Mouse (Mus musculus) liver, embryonic 16.5 days (tissue): ENCODE data around the gene Gm3072. TPM values are rescaled to one million over a fixed set of nuclear protein-coding genes. Genes with fewer than 3 reads are reported as not detected.
"Not testable (repeated sequence)": the region's sequence is repeated elsewhere in the genome, so short reads cannot be mapped to it uniquely, and the experiment has no call there.

Experiments
- ATAC-seq: fragments of 200-750 bp; cut with Nextera tagmentation; 2 replicates; pipeline ENCODE4 v1.8.0; 2017; ENCODE audit warnings: low read depth, mild to moderate bottlenecking, moderate number of reproducible peaks, moderate library complexity
- H3K27ac ChIP-seq: fragments of 300-500 bp; sonication (generic); 2 replicates; pipeline ENCODE4 v1.5.1; 2014; ENCODE audit warnings: mild to moderate bottlenecking, low read length
- H3K27me3 ChIP-seq: fragments of 300-500 bp; sonication (generic); 2 replicates; pipeline ENCODE4 v1.6.1; 2014; ENCODE audit warnings: low read depth, low read length, mixed read lengths; ENCODE audit not compliant: control insufficient read depth, insufficient read depth
- H3K36me3 ChIP-seq: fragments of 300-500 bp; sonication (generic); 2 replicates; pipeline ENCODE4 v1.6.1; 2014; ENCODE audit warnings: mild to moderate bottlenecking; ENCODE audit not compliant: control insufficient read depth, insufficient read depth
- H3K4me1 ChIP-seq: fragments of 300-500 bp; sonication (generic); 2 replicates; pipeline ENCODE4 v1.6.1; 2014; ENCODE audit warnings: low read depth, low read length, mixed read lengths; ENCODE audit not compliant: control insufficient read depth
- H3K4me2 ChIP-seq: fragments of 300-500 bp; sonication (generic); 2 replicates; pipeline ENCODE4 v1.6.1; 2014; ENCODE audit warnings: low read depth, low read length, mixed read lengths
- H3K4me3 ChIP-seq: fragments of 300-500 bp; sonication (generic); 2 replicates; pipeline ENCODE4 v1.5.1; 2014; ENCODE audit warnings: low read depth, mild to moderate bottlenecking, low read length
- H3K9ac ChIP-seq: fragments of 300-500 bp; sonication (generic); 2 replicates; pipeline ENCODE4 v1.6.1; 2014; ENCODE audit warnings: low read depth, low read length
- H3K9me3 ChIP-seq: fragments of 300-500 bp; sonication (generic); replicated peaks from 2 replicates; pipeline ENCODE4 v1.6.1; 2016; ENCODE audit warnings: low read length; ENCODE audit not compliant: control insufficient read depth
- WGBS: fragments of 180-500 bp; shearing (Covaris S2); extraction: QIAGEN DNeasy Blood & Tissue Kit; methylation state at CpG from one replicate; pipeline ENCODE4 v1.1.7; 2014; ENCODE audit not compliant: insufficient replicate concordance; 5-methylcytosine and 5-hydroxymethylcytosine counted together
- polyA plus RNA-seq: library from polyadenylated mRNA; unstranded; fragments of >200 nt; fragmentation: Nextera tagmentation; extraction: Ambion mirVana; gene quantifications from 2 replicates; pipeline ENCODE4 v1.2.1, GENCODE M21; 2015

The Gm3072 gene
- polyA plus RNA-seq = not detected in 2 replicates

DNA sequence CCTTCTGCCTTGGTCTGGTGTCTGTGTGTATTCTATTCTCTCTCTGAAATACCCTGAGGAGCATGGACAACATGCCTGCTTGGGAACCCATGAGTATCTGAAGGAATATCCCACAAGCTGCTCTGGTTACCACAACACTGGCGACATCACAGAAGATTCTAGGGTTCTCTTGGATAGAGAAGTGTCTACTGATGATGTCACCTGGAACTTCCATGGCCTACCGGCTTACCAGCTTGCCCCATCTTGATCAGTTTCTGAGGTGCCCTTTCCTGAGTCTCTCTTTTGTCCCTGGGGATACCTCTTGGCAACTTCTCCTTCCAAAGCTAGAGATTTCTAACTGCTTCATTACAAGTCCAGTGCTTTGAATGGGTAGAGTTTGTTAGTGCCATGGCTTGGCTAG lies at the start of gene Gm3072:
Gene Gm3072 (minus strand): TSS at position 101 of the 400 bp plus-strand sequence.
- not testable (repeated sequence) for H3K9me3 ChIP-seq, H3K9ac ChIP-seq, H3K4me1 ChIP-seq, H3K4me3 ChIP-seq, H3K27me3 ChIP-seq, ATAC-seq, H3K27ac ChIP-seq, H3K4me2 ChIP-seq, H3K36me3 ChIP-seq
- WGBS = 20% methylated on average over 1 of the region's 2 CpGs

DNA sequence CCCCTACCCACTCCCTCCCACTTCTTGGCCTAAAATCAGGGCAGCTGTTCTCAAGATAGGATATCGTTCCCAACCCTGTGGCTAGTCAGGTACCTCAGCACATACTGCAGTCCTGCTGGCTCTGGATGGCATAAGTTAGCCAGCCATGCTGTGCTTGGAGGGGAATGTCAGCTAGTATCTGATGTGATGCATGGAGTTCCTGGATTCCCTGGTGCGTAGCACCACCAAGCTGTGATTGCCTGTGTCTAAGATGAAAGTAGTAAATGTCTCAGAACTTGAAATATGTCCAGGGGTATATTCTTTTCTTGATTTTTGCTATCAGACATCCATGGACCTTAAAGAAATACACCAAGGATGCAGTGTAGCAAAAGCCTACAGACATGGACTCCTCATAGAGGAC lies 23.8 kb upstream of the Gm3072 start:
- not testable (repeated sequence) for ATAC-seq, H3K27ac ChIP-seq, H3K36me3 ChIP-seq, H3K9me3 ChIP-seq, H3K4me1 ChIP-seq, H3K27me3 ChIP-seq, H3K4me2 ChIP-seq, H3K9ac ChIP-seq, H3K4me3 ChIP-seq
- WGBS = 76% methylated on average over 2 of the region's 2 CpGs

- H3K27ac ChIP-seq, H3K4me3 ChIP-seq, H3K9me3 ChIP-seq, ATAC-seq, H3K4me1 ChIP-seq, H3K27me3 ChIP-seq, H3K36me3 ChIP-seq, H3K9ac ChIP-seq, H3K4me2 ChIP-seq: not testable (repeated sequence)
- WGBS = no CpG with 5 or more reads among the region's 1 CpGs
Observed at GRCm38 (mm10) chr14:41646387-41646786, 22.0 kb upstream of the Gm3072 start, which contains the start of gene Gm3676. Gm3676 (minus strand) TSS chr14:41646487.

GRCm38 (mm10) chr14:41630144-41630543 lies 5.7 kb upstream of the Gm3072 start:
- WGBS = 82% methylated on average over 7 of the region's 11 CpGs
- not testable (repeated sequence) for H3K27ac ChIP-seq

GRCm38 (mm10) chr14:41622535-41622934 lies 1.9 kb downstream of the Gm3072 start:
- H3K27ac ChIP-seq, H3K9me3 ChIP-seq, H3K4me1 ChIP-seq, H3K27me3 ChIP-seq, H3K36me3 ChIP-seq, H3K4me3 ChIP-seq, ATAC-seq, H3K4me2 ChIP-seq, H3K9ac ChIP-seq: not testable (repeated sequence)
- WGBS = 80% methylated on average over 4 of the region's 5 CpGs

More at GRCm38 (mm10) chr14:41630144-41630543, 5.7 kb upstream of the Gm3072 start:
- H3K36me3 ChIP-seq, H3K9ac ChIP-seq, H3K4me1 ChIP-seq, H3K4me2 ChIP-seq, ATAC-seq, H3K27me3 ChIP-seq, H3K4me3 ChIP-seq, H3K9me3 ChIP-seq: not testable (repeated sequence)

DNA sequence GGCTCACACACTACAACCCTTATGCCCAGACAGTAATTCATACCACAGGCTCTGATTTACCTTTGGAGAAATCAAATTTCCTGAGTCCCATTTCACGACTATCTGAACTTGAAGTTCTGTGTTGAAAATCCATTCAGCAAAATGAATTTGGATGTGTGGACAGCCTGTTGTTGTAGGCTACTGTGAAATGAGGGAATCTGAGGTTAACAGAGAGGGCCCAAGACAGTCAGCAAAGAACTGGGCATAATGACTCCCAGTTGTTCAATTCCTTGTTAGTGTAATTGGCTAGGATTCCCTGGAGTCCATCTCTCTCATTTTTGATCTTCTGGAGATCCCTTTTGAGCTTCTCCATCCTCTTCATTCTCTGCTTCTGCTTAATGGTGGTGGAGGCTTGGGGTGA lies 13.7 kb downstream of the Gm3072 start:
- WGBS = 56% methylated on average over 1 of the region's 1 CpGs
- ATAC-seq, H3K27ac ChIP-seq, H3K27me3 ChIP-seq, H3K4me3 ChIP-seq, H3K36me3 ChIP-seq, H3K4me1 ChIP-seq, H3K4me2 ChIP-seq, H3K9me3 ChIP-seq, H3K9ac ChIP-seq: not testable (repeated sequence)

- not testable (repeated sequence) for H3K9ac ChIP-seq, H3K4me1 ChIP-seq, H3K4me3 ChIP-seq, H3K9me3 ChIP-seq, H3K36me3 ChIP-seq, ATAC-seq, H3K4me2 ChIP-seq, H3K27me3 ChIP-seq, H3K27ac ChIP-seq
- WGBS = 79% methylated on average over 15 of the region's 15 CpGs
Observed at GRCm38 (mm10) chr14:41600935-41601334, 23.5 kb downstream of the Gm3072 start.

DNA sequence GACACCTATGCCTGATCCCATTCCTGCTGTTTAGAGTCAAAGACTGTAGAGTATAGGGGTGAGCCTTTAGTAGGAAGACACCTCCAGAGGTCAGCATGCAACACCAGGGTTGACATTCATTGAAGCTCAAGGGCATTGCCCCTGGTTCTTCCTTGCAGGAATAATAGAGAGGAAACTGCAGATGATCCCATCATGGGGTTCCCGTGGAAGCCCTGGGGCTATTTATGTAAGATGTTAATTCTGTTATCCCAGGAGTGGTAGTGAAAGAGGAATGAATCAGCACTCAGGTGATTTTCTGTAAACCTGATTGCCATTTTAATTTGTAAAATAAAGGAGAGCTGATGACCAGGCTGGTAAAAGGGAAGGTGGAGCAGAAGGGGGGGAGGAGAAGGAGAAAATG lies 38.1 kb downstream of the Gm3072 start:
- not testable (repeated sequence) for H3K27me3 ChIP-seq, H3K4me2 ChIP-seq, H3K4me3 ChIP-seq, ATAC-seq, H3K27ac ChIP-seq, H3K9me3 ChIP-seq, H3K4me1 ChIP-seq, H3K36me3 ChIP-seq, H3K9ac ChIP-seq
- WGBS = 48% methylated on average over 1 of the region's 1 CpGs

DNA sequence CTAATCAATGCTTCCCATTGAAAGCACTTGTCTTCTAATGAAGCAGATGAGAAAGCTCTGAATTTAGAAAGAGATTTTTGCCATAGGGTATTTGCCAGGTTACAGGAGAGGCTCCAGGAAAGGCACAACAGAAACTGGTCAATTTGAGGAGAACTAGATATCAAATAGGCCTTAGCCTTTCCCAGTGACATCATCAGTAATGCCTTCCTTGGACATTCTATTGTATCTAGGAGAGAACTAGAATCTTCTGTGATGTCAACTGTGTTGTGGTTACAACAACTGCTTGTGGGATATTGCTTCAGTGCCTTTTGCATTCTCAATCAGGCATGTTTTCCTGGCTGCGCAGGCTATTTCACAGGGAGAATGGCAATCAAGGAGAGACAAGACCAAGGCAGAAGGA lies 51.5 kb downstream of the Gm3072 start, which contains the start of gene 1700049E17Rik2:
Gene 1700049E17Rik2 (plus strand): TSS at position 301 of the 400 bp plus-strand sequence.
- ATAC-seq, H3K4me1 ChIP-seq, H3K36me3 ChIP-seq, H3K27ac ChIP-seq, H3K4me3 ChIP-seq, H3K9ac ChIP-seq, H3K9me3 ChIP-seq, H3K27me3 ChIP-seq, H3K4me2 ChIP-seq: not testable (repeated sequence)
- WGBS = no CpG with 5 or more reads among the region's 1 CpGs
